Mouse (Mus musculus) ES-E14 (cell line): ENCODE measurements around the gene Plekhg1.

Source experiments
- CHD2 ChIP-seq: IDR thresholded peaks from 2 replicates; pipeline ENCODE4 v1.6.1; 2014; ENCODE audit warnings: mild to moderate bottlenecking, low read depth, low read length, inconsistent platforms
- HCFC1 ChIP-seq: IDR thresholded peaks from 2 replicates; pipeline ENCODE4 v1.6.1; 2012; ENCODE audit warnings: low read length, inconsistent platforms, borderline replicate concordance; ENCODE audit not compliant: insufficient read depth
- ZC3H11A ChIP-seq: IDR thresholded peaks from 2 replicates; pipeline ENCODE4 v1.6.1; 2012; ENCODE audit warnings: low read depth, mild to moderate bottlenecking, inconsistent platforms, low read length, borderline replicate concordance

GRCm38 (mm10) chr10:3943492-3944395, 203.6 kb downstream of the Plekhg1 start:
- peak; percentile 97 for TF ChIP-seq ZC3H11A
- no peak for TF ChIP-seq CHD2
- no peak for TF ChIP-seq HCFC1
